Mouse (Mus musculus) c-Kit-positive CD71-positive TER-119-negative erythroid progenitor cells, embryonic 14.5 days (primary cell): ENCODE results near the gene Gjb3.

ENCODE experiments used
- DNase-seq: peaks from one replicate; pipeline ENCODE4 v3.0.0-alpha.2; 2013; ENCODE audit warnings: low read depth

The Gjb3 gene

DNA sequence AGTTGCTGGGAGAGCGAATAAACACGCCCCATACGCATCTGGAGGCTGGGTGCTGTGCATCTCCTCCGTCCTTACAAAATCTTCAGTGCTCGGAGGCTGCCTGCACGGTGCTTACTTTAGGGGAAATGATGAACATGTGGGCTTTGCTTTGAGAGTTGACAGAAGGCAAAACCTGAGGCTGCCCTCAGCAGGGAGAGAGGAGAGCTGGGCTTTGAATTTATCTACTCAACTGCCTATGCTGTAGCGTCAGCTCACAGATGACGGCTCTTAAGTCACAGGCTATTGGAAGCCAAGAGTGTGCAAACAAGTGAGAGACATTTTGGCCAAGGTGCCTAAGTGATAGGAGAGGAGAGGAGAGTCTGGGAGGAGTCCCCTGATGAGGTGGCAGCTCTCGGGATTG, 51.4 kb downstream of the Gjb3 start:
- no peak for DNase-seq

DNA sequence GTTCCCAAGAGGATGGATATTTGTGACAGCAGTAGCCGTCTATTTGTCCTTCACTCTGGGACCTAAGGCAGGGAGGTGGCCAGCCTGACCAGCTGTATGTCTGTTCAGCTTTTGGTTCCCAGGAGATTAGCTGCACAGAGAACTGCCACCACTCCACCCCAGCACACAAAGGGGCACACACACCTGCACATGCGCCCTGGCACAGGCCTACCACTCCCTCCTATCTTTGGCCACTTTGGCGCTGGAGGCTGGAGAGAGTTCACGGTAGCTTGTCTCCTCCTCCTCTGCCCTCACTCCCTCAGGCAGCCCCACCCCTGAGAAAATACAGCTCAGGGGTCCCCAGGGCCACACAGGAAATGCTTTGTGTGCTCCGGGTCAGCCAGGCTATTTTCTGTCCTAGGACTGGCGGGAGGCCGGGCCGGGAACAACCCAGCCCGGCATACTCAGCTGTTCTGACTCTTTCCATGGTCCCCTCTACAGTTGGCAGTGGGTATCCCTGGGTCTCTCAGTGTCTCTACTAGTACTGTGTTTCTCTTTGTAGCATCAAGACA, 52.1 kb downstream of the Gjb3 start:
- no peak for DNase-seq
